Mouse (Mus musculus): ENCODE data around the gene Rere.

GRCm38 (mm10) chr4:150572938-150573337 lies 291.5 kb downstream of the Rere start:
- TF ChIP-seq CTCF (IDR thresholded peaks at IDR 0.05; ENCODE audit: low read depth) (no peak), EP300 (optimal IDR thresholded peaks at IDR 0.05) (no peak)
